10 mouse cellular contexts compared by ENCODE assay signal in genomic region chr8:63876949-63877348, GRCm38 (mm10).
DNase-seq lines count a peak whose midpoint lies in the region; ATAC-seq and TF ChIP-seq lines count a peak whose summit lies in the region.
"Had no signal": no experiment of that assay in that cellular context is flagged by ENCODE, and none has a peak within 500 bp of the region (broad histone marks: within the 10 kb centered on the region; RNA-seq: fewer than 3 reads in every experiment).

No protein-coding gene starts in this region.

- DNase-seq in brain, embryonic 14.5 days (ENCODE audit: low read depth), result peak; percentile 7
- DNase-seq in midbrain, embryonic 14.5 days, result peak; percentile 27
- no peak for DNase-seq in urinary bladder, postnatal 14 days (ENCODE audit: low spot score)
- DNase-seq in limb, embryonic 10.5 days (ENCODE audit: low spot score), result no peak
- no peak for DNase-seq in spleen, adult 18-20 months

- no peaks in the 10 kb centered on the region for H3K27me3 ChIP-seq in intestine, embryonic 15.5 days (replicated peaks)
- H3K27me3 ChIP-seq in intestine, postnatal 0 days (replicated peaks; ENCODE audit: control insufficient read depth, insufficient read depth, low read length), result no peaks in the 10 kb centered on the region
- no peaks in the 10 kb centered on the region for H3K27me3 ChIP-seq in forebrain, embryonic 15.5 days
- H3K27me3 ChIP-seq in midbrain, embryonic 14.5 days (ENCODE audit: control insufficient read depth, insufficient read depth, low read length), result no peaks in the 10 kb centered on the region
- H3K27me3 ChIP-seq in limb, embryonic 10.5 days (ENCODE audit: low read depth, poor library complexity, severe bottlenecking), result no peaks in the 10 kb centered on the region
- H3K27me3 ChIP-seq: embryonic facial prominence, embryonic 15.5 days had no signal

- no peak for TF ChIP-seq POLR2A in brain, embryonic 14.5 days (IDR thresholded peaks at IDR 0.05; ENCODE audit: borderline replicate concordance, extremely low read depth, insufficient read depth, insufficient read length, poor library complexity, severe bottlenecking)

- TF ChIP-seq CTCF in intestine, postnatal 0 days (IDR thresholded peaks at IDR 0.05; ENCODE audit: low read depth), result no peak
- TF ChIP-seq CTCF in brain, embryonic 14.5 days (IDR thresholded peaks at IDR 0.05; ENCODE audit: borderline replicate concordance, extremely low read depth, insufficient read depth, insufficient read length), result no peak

- no peaks in the 10 kb centered on the region for H3K4me1 ChIP-seq in intestine, embryonic 15.5 days (replicated peaks)
- no peaks in the 10 kb centered on the region for H3K4me1 ChIP-seq in intestine, postnatal 0 days (replicated peaks; ENCODE audit: control insufficient read depth, insufficient read depth, low read length)
- H3K4me1 ChIP-seq in forebrain, embryonic 15.5 days, result no peaks in the 10 kb centered on the region
- no peaks in the 10 kb centered on the region for H3K4me1 ChIP-seq in midbrain, embryonic 14.5 days (ENCODE audit: control insufficient read depth, insufficient read depth, low read length)
- no peaks in the 10 kb centered on the region for H3K4me1 ChIP-seq in limb, embryonic 10.5 days
- H3K4me1 ChIP-seq: embryonic facial prominence, embryonic 15.5 days had no signal

- no peak overlapping the region for H3K4me2 ChIP-seq in intestine, embryonic 15.5 days (replicated peaks)
- H3K4me2 ChIP-seq in intestine, postnatal 0 days (replicated peaks; ENCODE audit: low read depth), result no peak overlapping the region
- no peak overlapping the region for H3K4me2 ChIP-seq in forebrain, embryonic 15.5 days (replicated peaks)
- no peak overlapping the region for H3K4me2 ChIP-seq in midbrain, embryonic 14.5 days (ENCODE audit: low read length)
- H3K4me2 ChIP-seq: embryonic facial prominence, embryonic 15.5 days; heart, embryonic 11.5 days had no signal

- no peaks in the 10 kb centered on the region for H3K9me3 ChIP-seq in intestine, embryonic 15.5 days
- H3K9me3 ChIP-seq in intestine, postnatal 0 days (ENCODE audit: control insufficient read depth), result no peaks in the 10 kb centered on the region
- H3K9me3 ChIP-seq in forebrain, embryonic 15.5 days, result no peaks in the 10 kb centered on the region
- no peaks in the 10 kb centered on the region for H3K9me3 ChIP-seq in midbrain, embryonic 14.5 days (ENCODE audit: control insufficient read depth, low read length)
- H3K9me3 ChIP-seq in limb, embryonic 10.5 days (replicated peaks), result no peaks in the 10 kb centered on the region
- H3K9me3 ChIP-seq: embryonic facial prominence, embryonic 15.5 days had no signal

- ATAC-seq in intestine, embryonic 15.5 days, result 0 out of 2 replicates have a peak, but pooled peaks have one; percentile 39
- no peak for ATAC-seq in intestine, postnatal 0 days
- ATAC-seq in forebrain, embryonic 15.5 days (replicated peaks), result peak; percentile 62
- ATAC-seq in midbrain, embryonic 14.5 days (ENCODE audit: low FRiP score, low TSS enrichment), result peak; percentile 53; the same call in 1 of the 2 replicates

- H3K9ac ChIP-seq in intestine, embryonic 15.5 days, result no peak overlapping the region
- no peak overlapping the region for H3K9ac ChIP-seq in intestine, postnatal 0 days (ENCODE audit: low read depth, low read length)
- no peak overlapping the region for H3K9ac ChIP-seq in forebrain, embryonic 15.5 days (replicated peaks)
- no peak overlapping the region for H3K9ac ChIP-seq in midbrain, embryonic 14.5 days (replicated peaks; ENCODE audit: low read length)
- H3K9ac ChIP-seq: embryonic facial prominence, embryonic 15.5 days had no signal

- H3K36me3 ChIP-seq in intestine, embryonic 15.5 days, result no peaks in the 10 kb centered on the region
- H3K36me3 ChIP-seq in intestine, postnatal 0 days (ENCODE audit: control insufficient read depth, insufficient read depth), result no peaks in the 10 kb centered on the region
- H3K36me3 ChIP-seq in forebrain, embryonic 15.5 days, result no peaks in the 10 kb centered on the region
- H3K36me3 ChIP-seq in midbrain, embryonic 14.5 days (ENCODE audit: control insufficient read depth, insufficient read depth, low read length), result no peaks in the 10 kb centered on the region
- no peaks in the 10 kb centered on the region for H3K36me3 ChIP-seq in limb, embryonic 10.5 days
- H3K36me3 ChIP-seq: embryonic facial prominence, embryonic 15.5 days had no signal

- H3K4me3 ChIP-seq in intestine, embryonic 15.5 days (replicated peaks), result no peak overlapping the region
- no peak overlapping the region for H3K4me3 ChIP-seq in intestine, postnatal 0 days (ENCODE audit: low read depth, low read length)
- no peak overlapping the region for H3K4me3 ChIP-seq in forebrain, embryonic 15.5 days
- H3K4me3 ChIP-seq in midbrain, embryonic 14.5 days (replicated peaks; ENCODE audit: low read depth, low read length), result no peak overlapping the region
- H3K4me3 ChIP-seq in limb, embryonic 10.5 days, result no peak overlapping the region
- H3K4me3 ChIP-seq: embryonic facial prominence, embryonic 15.5 days had no signal

- H3K27ac ChIP-seq in intestine, embryonic 15.5 days, result no peak overlapping the region
- H3K27ac ChIP-seq in intestine, postnatal 0 days (ENCODE audit: low read depth, low read length), result no peak overlapping the region
- H3K27ac ChIP-seq in forebrain, embryonic 15.5 days (replicated peaks), result no peak overlapping the region
- H3K27ac ChIP-seq in midbrain, embryonic 14.5 days (replicated peaks; ENCODE audit: low read depth, low read length), result no peak overlapping the region
- no peak overlapping the region for H3K27ac ChIP-seq in limb, embryonic 10.5 days
- H3K27ac ChIP-seq: embryonic facial prominence, embryonic 15.5 days had no signal

- WGBS in intestine, embryonic 15.5 days, result 88% methylated on average over 7 of the region's 7 CpGs
- WGBS in intestine, postnatal 0 days, result 90% methylated on average over 7 of the region's 7 CpGs
- 92% methylated on average over 7 of the region's 7 CpGs for WGBS in forebrain, embryonic 15.5 days
- 91% methylated on average over 7 of the region's 7 CpGs for WGBS in midbrain, embryonic 14.5 days
- 92% methylated on average over 7 of the region's 7 CpGs for WGBS in limb, embryonic 10.5 days

Comparison
In these comparisons a context has a peak if more than half of its experiments do, and no peak if none do; other contexts are left out.
1. DNase-seq: peak in brain, embryonic 14.5 days (single experiment) and midbrain, embryonic 14.5 days (single experiment); none in urinary bladder, postnatal 14 days (single experiment), limb, embryonic 10.5 days (single experiment) and spleen, adult 18-20 months (0 of 2).